Mouse (Mus musculus) layer of hippocampus, adult 2 months (tissue): ENCODE measurements around the gene Zfp846. TPM values are rescaled to one million over a fixed set of nuclear protein-coding genes. Genes with fewer than 3 reads are reported as not detected.
"Not testable (repeated sequence)": the region's sequence is repeated elsewhere in the genome, so short reads cannot be mapped to it uniquely, and the experiment has no call there.

Experiments
- DNase-seq, 2 experiments: peaks; one replicate each; pipeline ENCODE4 v3.0.0; 2022; ENCODE audit warnings: low spot score in 2 of 2
- H3K27ac ChIP-seq: fragments of 200-600 bp; 2 replicates; pipeline ENCODE4 v1.8.1; 2022
- H3K4me3 ChIP-seq: fragments of 200-600 bp; 2 replicates; pipeline ENCODE4 v1.8.1; 2022; ENCODE audit warnings: mild to moderate bottlenecking
- CTCF ChIP-seq: fragments of 200-600 bp; conservative IDR thresholded peaks from 2 replicates; pipeline ENCODE4 v1.8.1; 2022; ENCODE audit warnings: antibody characterized with exemption, mild to moderate bottlenecking, moderate library complexity
- long read RNA-seq, 2 experiments: library from polyadenylated mRNA; stranded (forward); transcript quantifications; one replicate each; pipeline ENCODE4 v2.0.0; 2021; ENCODE audit warnings: borderline mapping rate in 2 of 2
- total RNA-seq, 2 experiments: library from RNA; stranded (reverse); gene quantifications; 2 replicates each; pipeline ENCODE4 v1.2.3; 2021

The Zfp846 gene
- total RNA-seq: 10 to 100 TPM; 19.8 to 22.9 TPM
- long read RNA-seq, experiment 1, full-length matches to known transcripts: 2 of 4 reads
- long read RNA-seq, experiment 1, partial matches to known transcripts: 0 of 4 reads
- long read RNA-seq, experiment 1, other reads (novel, unspliced or antisense): 2 of 4 reads
- long read RNA-seq, experiment 2, full-length matches to known transcripts: 5 of 10 reads
- long read RNA-seq, experiment 2, partial matches to known transcripts: 3 of 10 reads
- long read RNA-seq, experiment 2, other reads (novel, unspliced or antisense): 2 of 10 reads

- peak; percentile 47 for TF ChIP-seq CTCF
- H3K4me3 ChIP-seq: peak within 1 kb of the TSS; percentile 79
- peak within 1 kb of the TSS; percentile 86 for H3K27ac ChIP-seq
- peak; percentile 99 to 100 for DNase-seq
Observed at GRCm38 (mm10) chr9:20581175-20581634, at the start of gene Zfp846. Zfp846 (plus strand) TSS chr9:20581291.

- DNase-seq: peak in 1 of 2 experiments; percentile 29
- no peak for TF ChIP-seq CTCF
- Histone ChIP-seq H3K27ac (peak overlapping the region; percentile 62; the same call in 1 of the 2 replicates), H3K4me3 (peak overlapping the region; percentile 17; the same call in 1 of the 2 replicates)
Observed at GRCm38 (mm10) chr9:20534326-20534926, 46.7 kb upstream of the Zfp846 start.

- Histone ChIP-seq H3K27ac (no peak overlapping the region), H3K4me3 (no peak overlapping the region)
- TF ChIP-seq CTCF: no peak
- DNase-seq: no peak
Observed at GRCm38 (mm10) chr9:20536598-20536997, 44.5 kb upstream of the Zfp846 start.

- Histone ChIP-seq H3K27ac (peak overlapping the region; percentile 92; the same call in 1 of the 2 replicates), H3K4me3 (no peak overlapping the region)
- TF ChIP-seq CTCF: no peak
- no peak for DNase-seq
Observed at GRCm38 (mm10) chr9:20543496-20543895, 37.6 kb upstream of the Zfp846 start.

- peak overlapping the region; percentile 63 for H3K4me3 ChIP-seq
- peak overlapping the region; percentile 92 for H3K27ac ChIP-seq
- peak; percentile 64 for TF ChIP-seq CTCF
- DNase-seq: peak; percentile 76 to 81
Observed at GRCm38 (mm10) chr9:20544070-20544821, 36.8 kb upstream of the Zfp846 start.

GRCm38 (mm10) chr9:20545151-20545550, 35.9 kb upstream of the Zfp846 start:
- peak; percentile 74 for TF ChIP-seq CTCF
- Histone ChIP-seq H3K4me3 (peak overlapping the region; percentile 63), H3K27ac (peak overlapping the region; percentile 92)
- peak in 1 of 2 experiments; percentile 28 for DNase-seq

GRCm38 (mm10) chr9:20551781-20552275, 29.3 kb upstream of the Zfp846 start:
- TF ChIP-seq CTCF: no peak
- H3K27ac ChIP-seq: no peak overlapping the region
- H3K4me3 ChIP-seq: no peak overlapping the region
- DNase-seq: no peak

- TF ChIP-seq CTCF: no peak
- no peak overlapping the region for H3K27ac ChIP-seq
- no peak for DNase-seq
- H3K4me3 ChIP-seq: no peak overlapping the region
Observed at GRCm38 (mm10) chr9:20552698-20553097, 28.4 kb upstream of the Zfp846 start.

- Histone ChIP-seq H3K27ac (no peak overlapping the region), H3K4me3 (no peak overlapping the region)
- TF ChIP-seq CTCF: no peak
- DNase-seq: no peak
Observed at GRCm38 (mm10) chr9:20562177-20562576, 18.9 kb upstream of the Zfp846 start.

- H3K4me3 ChIP-seq, H3K27ac ChIP-seq, DNase-seq: not testable (repeated sequence)
Observed at GRCm38 (mm10) chr9:20565326-20566030, 15.6 kb upstream of the Zfp846 start.

GRCm38 (mm10) chr9:20571060-20571459, 10.0 kb upstream of the Zfp846 start:
- H3K4me3 ChIP-seq: no peak overlapping the region
- no peak for TF ChIP-seq CTCF

GRCm38 (mm10) chr9:20576591-20576990, 4.5 kb upstream of the Zfp846 start:
- no peak for TF ChIP-seq CTCF
- no peak overlapping the region for H3K4me3 ChIP-seq
- no peak for DNase-seq
- H3K27ac ChIP-seq: no peak overlapping the region

More at GRCm38 (mm10) chr9:20571060-20571459, 10.0 kb upstream of the Zfp846 start:
- H3K27ac ChIP-seq: no peak overlapping the region
- no peak for DNase-seq
